In the genomic region with DNA sequence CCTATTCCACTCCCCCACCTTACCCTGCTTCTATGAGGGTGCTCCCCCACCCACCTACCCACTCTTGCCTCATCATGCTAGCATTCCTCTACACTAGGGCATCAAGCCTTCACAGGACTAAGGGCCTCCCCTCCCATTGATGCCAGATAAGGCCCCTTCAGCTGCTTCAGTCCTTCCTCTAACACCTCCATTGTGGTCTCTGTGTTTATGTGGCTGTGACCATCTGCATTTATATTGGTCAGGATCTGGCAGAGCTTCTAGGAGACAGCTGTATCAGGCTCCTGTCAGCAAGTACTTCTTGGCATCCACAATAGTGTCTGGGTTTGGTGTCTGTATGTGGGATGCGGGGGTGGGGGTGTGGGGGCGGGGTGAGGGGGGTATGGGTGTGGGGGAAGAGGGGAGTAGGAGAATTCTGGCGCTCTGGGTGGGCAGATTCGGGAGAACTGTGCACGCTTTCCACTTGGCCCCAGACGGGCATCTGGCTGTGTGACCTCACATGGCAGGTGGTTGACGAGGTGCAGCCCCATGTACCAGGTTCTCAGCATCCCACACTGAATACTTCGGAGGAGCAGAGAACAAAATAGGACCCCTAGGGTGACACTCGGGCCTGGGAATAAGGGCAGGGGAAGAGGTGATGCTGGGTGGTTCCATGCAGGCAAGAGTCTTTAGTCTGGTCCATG, we compare ENCODE assay signal across 16 mouse cellular contexts.
DNase-seq lines count a peak whose midpoint lies in the region.
"Had no signal": no experiment of that assay in that cellular context is flagged by ENCODE, and none has a peak within 500 bp of the region (broad histone marks: within the 10 kb centered on the region; RNA-seq: fewer than 3 reads in every experiment).

No protein-coding gene starts in this region.

- DNase-seq in heart, embryonic 10.5 days (ENCODE audit: low spot score): no peak
- DNase-seq in heart, postnatal 25 days (ENCODE audit: low spot score): no peak
- DNase-seq in heart, postnatal 10 days: peak; percentile 2 to 3
- no peak for DNase-seq in heart, postnatal 14 days
- peak; percentile 10 for DNase-seq in lung, postnatal 10 days
- no peak for DNase-seq in lung, postnatal 4 days
- DNase-seq: adrenal gland, postnatal 25 days; cerebellum, adult 2 months; kidney, adult 9 months; kidney, postnatal 36 days; layer of hippocampus, adult 9-11 months; liver; liver, postnatal 0 days had no signal

- intact Hi-C loops in heart, postnatal 25 days (cut with DNase I): no loop called here
- intact Hi-C loops in heart, postnatal 10 days (cut with DNase I): no loop called here
- intact Hi-C loops in heart, postnatal 14 days (cut with DNase I): no loop called here

- H3K36me3 ChIP-seq in heart, embryonic 10.5 days: no peaks in the 10 kb centered on the region
- H3K36me3 ChIP-seq: neural tube, embryonic 15.5 days had no signal

- WGBS in heart, embryonic 10.5 days: 42% methylated on average over 9 of the region's 9 CpGs

- H3K27ac ChIP-seq in heart, embryonic 10.5 days: peak overlapping the region; percentile 29; the same call in 1 of the 2 replicates
- H3K27ac ChIP-seq: neural tube, embryonic 15.5 days; stomach, postnatal 0 days had no signal

- H3K27me3 ChIP-seq in heart, embryonic 10.5 days (ENCODE audit: insufficient read depth, poor library complexity, severe bottlenecking): no peaks in the 10 kb centered on the region
- H3K27me3 ChIP-seq: megakaryocyte, embryonic 14.5 days; neural tube, embryonic 15.5 days had no signal

- H3K4me3 ChIP-seq in heart, embryonic 10.5 days: no peak overlapping the region
- H3K4me3 ChIP-seq: megakaryocyte, embryonic 14.5 days; neural tube, embryonic 15.5 days had no signal

- H3K4me1 ChIP-seq in heart, embryonic 10.5 days: 0 out of 2 replicates have a peak, but pooled peaks cover 4% of the 10 kb centered on the region
- H3K4me1 ChIP-seq: megakaryocyte, embryonic 14.5 days; neural tube, embryonic 15.5 days had no signal

- H3K9me3 ChIP-seq in heart, embryonic 10.5 days: no peaks in the 10 kb centered on the region
- H3K9me3 ChIP-seq: neural tube, embryonic 15.5 days had no signal

Comparison
In these comparisons a context has a peak if more than half of its experiments do, and no peak if none do; other contexts are left out.
1. DNase-seq: peak in heart, postnatal 10 days (2 of 2) and lung, postnatal 10 days (single experiment); none in heart, embryonic 10.5 days (single experiment), heart, postnatal 25 days (single experiment), heart, postnatal 14 days (0 of 2) and lung, postnatal 4 days (0 of 2).